Mouse (Mus musculus) adrenal gland, postnatal 36 days (tissue): Measurements from ENCODE around the gene Fancc. TPM values are rescaled to one million over a fixed set of nuclear protein-coding genes. Genes with fewer than 3 reads are reported as not detected.
A peak's percentile ranks its signal among the peaks of the same experiment; 100 is the strongest.

Experiments
- DNase-seq, 2 experiments: peaks; one replicate each; pipeline ENCODE4 v3.0.0; 2021; ENCODE audit warnings: mixed read lengths in 1 of 2
- total RNA-seq, 2 experiments: library from RNA; stranded (reverse); gene quantifications; 2 replicates each; pipeline ENCODE4 v1.2.3; 2021

Fancc gene
- total RNA-seq, 2 experiments from 2014 or later = 9.1 to 10.9 TPM

DNA sequence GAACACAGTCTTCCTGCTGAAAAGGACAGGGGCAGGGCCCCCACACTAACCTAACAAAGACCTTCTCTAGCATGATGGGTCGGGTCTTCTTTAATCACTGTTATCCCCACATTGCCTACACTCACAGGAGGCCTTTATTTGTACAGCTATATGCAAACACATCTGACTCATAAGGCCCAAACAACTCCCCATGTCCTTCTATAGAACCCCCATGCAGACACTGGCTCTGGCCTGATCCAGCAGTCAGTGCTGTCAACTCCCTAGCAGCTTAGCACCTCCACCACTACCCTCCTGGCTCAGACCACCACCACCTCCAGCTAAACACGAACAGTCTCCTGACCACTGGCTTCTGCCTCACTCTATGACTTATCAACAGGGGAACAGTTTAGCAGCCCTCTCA lies 149.4 kb downstream of the Fancc start:
- no peak for DNase-seq

DNA sequence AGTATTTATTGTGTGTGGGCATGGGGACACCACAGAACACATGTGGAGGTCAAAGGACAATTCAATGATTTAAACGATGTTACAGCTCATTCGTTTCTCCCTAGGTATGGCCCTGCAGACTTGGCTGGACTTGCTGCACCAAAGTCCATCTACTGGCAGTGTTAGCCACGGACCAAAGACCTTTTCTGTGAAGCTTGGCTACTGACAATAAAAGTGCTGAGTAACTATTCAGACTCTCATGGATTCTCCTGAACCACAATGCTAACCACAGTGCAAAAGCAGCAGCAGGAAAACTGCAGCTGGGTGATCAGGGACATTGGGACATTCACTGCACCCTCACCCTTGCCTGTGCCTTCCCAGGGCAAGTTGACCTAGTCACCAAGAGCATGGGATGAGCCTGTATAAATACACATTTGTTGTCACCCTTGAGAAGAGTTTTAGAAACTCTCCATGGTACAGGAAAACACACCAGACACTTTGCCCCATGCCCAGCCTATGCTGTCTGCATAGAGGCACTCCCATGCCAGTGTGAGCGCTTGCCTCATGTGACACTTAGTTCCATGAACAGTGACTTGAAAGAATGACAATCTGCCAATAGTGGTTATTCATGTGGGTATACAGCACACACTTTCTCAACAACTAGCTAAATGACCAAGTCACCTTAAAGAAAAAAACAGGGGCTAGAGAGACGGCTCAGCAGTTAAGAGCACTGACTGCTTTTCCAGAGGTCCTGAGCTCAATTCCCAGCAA lies 151.4 kb downstream of the Fancc start:
- no peak for DNase-seq

DNA sequence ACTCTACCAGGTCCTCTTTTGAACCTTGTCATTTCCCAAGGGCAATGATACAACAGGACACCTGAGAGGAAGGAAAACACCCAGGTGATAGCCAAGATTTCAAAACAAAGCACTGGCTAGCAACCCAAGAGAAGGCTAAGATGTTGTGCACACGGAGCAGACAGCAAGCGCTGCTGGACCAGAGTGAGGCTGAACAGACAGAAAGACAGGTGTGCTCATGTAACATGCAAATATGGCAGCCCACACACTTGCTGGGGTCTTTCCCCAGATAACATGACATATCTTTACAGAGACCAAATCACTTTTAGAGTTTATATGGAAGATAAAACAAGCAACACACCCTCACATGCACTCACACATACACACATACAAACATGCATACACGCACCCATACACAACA lies 152.6 kb downstream of the Fancc start:
- no peak for DNase-seq

- DNase-seq = no peak
These were observed 154.3 kb downstream of the Fancc start for GRCm38 (mm10) chr13:63342781-63343180.

DNA sequence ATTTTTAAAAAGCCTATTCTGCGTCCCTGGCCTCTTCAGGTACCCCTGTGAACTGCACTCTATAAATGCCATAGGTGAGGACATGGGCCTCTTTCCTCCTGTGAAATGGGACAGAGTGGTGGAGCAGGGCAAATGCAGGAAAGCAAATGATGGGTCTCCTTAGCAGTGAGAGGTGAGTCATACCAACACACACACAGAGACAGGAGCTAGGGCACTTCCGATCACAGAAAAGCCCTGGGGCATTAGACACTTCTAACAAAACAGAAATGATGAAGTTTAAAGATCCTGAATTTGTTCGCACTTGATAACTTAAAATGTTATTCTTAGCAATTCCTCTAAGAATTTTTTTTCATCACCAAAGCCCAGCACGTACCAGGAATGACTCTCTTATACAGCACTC lies 157.1 kb downstream of the Fancc start:
- no peak for DNase-seq

DNA sequence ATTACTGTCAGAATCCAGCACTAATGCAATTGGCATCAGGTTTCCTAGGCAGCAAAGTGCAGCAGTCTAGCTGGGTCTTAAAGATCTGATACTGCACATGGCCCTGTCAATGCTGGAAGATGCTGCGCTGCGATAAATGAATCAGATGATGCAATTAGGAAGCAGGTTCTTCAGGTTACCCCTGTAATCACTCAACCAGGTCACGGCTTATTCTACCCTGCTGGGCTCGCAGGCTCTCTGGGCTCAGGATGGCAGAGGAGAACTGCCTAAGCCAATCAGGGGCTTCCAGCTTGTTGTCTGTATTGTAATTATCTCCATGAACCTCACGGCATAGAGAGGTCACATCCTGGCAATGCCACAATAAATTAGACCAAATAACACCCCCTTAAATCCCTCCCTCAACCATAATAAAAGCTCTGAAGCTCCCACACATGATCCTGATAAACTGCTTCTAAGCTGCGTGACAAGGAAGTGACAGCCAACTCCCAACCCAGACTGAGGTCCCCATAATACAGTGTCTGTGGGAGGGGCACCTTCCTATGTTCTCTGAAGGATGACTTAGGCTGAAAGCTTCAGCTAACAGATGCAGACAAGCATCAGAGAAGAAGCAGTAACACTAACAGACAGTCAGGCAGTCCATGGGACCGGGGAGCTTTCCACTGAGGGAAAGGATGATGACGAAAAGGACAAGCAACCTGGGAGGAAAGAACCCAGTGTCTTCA lies 159.7 kb downstream of the Fancc start:
- no peak for DNase-seq

GRCm38 (mm10) chr13:63336335-63336734 lies 160.7 kb downstream of the Fancc start:
- no peak for DNase-seq

GRCm38 (mm10) chr13:63335421-63336134 lies 161.5 kb downstream of the Fancc start:
- peak in 1 of 2 experiments; percentile 60 for DNase-seq

DNA sequence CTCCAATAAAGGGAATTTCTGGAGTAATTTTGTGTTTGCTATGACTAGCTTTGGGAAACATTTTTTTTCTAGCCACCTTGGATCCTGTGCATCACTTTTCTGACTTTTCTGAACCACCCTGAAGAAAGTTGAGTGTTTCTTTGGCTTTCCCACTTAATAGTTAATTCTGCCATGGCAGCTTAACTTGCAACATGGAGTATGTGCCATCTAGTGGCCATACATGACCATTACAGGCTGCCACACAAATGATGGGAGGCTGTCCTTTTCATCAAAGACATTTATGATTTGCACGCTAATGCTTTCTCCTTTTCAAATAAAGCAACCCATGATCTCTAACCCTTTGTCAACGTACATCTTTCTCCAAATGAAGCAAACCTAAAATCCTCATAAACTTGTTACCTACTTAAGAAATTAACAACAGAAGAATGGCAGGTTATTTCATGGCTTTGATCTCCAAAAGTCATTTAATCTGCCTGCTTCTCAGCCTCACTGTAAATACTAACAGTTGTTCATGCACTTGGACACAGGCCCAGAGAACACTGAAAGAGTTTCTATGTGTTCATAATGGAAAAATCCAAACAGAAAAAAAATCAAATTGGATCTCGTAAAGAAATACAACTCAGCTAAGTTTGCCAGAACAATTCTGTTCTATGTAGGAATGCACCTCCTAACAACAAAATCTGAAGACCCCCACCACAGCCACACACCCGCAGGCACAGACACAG lies 164.3 kb downstream of the Fancc start:
- peak; percentile 54 to 67 for DNase-seq

DNA sequence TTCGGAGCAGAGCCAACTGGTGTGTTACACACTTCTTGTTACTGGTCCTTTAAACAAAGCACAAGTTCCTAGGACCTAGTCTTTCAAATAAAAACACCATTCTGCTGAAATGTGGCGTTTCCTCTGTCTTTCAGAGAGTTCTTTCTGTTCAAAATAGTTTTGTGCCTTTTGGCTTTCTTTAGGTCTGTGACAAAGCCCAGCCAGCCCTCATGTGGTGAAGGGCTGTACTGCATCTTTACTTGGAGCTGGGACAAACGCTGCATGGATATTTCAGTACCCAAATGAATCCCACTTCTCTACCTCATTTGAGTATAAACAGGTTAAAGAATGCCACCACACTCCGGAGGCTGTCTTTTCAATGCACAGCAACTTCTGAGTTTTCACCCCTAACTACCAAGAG lies 165.7 kb downstream of the Fancc start:
- peak; percentile 77 to 79 for DNase-seq

DNA sequence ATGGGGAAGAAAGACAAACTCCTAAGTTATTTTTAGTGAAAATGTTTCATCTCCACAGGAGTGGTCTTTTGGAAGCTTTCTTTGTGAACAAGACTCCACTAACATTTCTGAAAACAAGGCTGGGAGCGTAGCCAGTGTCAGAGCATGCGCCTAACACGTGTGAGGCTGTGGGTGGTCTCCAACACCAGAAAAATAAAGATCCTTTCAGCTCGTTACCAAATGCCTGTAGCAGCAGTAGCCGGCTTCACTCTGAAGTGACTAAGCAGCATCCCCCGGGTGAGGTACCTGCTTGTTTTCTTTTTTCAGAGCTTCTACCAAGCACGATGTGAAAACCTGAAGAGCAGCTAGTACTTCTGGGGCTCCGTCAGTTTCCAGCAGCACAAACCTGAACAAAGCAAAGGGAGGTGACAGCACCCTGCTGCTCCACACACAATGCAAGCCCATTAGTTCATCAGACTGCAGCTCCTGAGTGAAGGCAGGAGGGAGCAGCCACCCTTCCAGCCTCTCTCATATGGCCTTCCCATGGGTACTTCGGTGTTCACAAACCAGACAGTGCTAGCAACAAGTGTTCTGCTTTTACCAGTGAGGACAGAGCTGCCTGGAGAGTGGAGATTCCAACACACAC lies 166.7 kb downstream of the Fancc start:
- DNase-seq = no peak

- DNase-seq = no peak
These were observed 171.1 kb downstream of the Fancc start for GRCm38 (mm10) chr13:63326015-63326414.

DNA sequence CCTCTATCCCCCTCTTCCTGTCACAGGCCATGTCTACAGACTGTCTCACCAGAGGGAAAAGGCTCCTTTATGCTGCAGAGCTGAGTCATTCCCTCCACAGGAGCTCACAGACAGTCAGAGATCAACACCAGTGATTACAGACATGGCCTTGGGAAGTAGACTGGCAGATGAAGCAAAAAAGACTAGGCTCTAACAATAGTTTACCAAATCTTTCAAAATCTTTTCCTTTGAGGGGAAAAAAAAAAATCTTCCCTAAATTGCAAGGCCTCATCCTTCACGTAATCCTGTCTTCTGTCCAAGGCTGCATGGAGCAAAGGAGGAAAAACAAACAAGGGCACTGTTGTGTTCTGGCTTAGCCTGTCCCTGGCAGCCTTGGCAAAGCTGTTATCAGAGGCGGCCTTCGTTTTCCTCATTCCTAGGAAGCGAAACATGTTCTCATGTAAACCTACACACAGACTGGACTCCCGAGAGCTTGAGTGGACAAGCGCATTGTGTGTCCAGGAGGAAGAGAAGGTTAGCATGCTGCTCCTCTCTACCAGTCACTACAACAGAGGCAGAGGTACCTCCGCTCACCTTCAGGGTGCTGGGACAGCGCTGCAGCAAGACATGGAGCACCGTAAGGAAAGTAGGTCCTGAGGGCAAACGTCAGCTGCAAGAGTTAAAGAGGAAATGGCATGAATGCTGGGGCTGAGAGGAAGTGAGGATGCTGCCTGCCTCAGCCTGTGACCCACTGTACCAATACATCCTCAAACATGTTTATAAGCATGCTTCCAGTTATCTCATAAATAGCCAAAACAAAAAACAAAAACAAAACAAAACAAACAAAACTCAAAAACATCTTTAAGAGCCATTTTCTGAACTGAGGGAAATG lies 171.9 kb downstream of the Fancc start:
- peak; percentile 67 to 74 for DNase-seq

DNA sequence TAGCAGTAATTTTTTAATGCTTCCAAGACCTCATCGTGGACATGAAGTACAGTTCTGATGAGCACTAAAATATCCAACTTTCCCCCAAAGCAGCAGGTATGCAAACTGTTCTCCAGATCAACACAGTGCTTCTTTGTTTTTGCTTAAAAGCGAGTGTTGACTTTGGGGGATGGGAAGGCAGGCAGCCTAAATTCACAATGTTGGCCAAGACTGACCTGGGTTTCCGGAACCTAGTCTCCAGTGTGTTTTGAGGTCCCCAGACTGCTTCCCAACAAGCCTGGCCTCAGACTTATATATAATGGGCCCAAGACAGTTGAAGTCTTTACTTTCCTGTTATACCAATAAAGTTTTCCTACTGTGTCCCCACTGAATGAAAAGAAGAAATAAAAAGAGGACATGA lies 172.8 kb downstream of the Fancc start:
- no peak for DNase-seq

- peak in 1 of 2 experiments; percentile 60 for DNase-seq
These were observed 173.6 kb downstream of the Fancc start for GRCm38 (mm10) chr13:63323286-63324075.

DNA sequence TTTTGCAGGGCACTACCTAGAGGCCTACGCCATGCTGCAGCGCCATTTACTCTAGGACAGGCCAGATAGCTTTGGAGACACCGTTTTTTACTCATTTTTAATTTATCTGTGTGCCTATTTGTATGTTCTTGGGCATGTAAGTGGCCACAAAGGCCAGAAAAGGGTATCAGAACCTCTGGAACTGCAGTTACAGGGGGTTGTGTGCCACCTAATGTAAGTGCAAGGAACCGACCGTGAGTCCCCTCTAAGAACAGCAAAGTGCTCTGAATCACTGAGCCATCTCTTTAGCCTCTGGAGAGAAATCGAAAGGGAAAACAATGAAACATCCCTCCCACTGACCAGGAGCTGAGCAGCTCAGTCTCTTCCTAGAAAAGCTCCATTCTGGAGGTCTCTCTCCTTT lies 174.3 kb downstream of the Fancc start:
- DNase-seq = no peak

- DNase-seq = no peak
These were observed 175.4 kb downstream of the Fancc start for GRCm38 (mm10) chr13:63321689-63322088.

DNA sequence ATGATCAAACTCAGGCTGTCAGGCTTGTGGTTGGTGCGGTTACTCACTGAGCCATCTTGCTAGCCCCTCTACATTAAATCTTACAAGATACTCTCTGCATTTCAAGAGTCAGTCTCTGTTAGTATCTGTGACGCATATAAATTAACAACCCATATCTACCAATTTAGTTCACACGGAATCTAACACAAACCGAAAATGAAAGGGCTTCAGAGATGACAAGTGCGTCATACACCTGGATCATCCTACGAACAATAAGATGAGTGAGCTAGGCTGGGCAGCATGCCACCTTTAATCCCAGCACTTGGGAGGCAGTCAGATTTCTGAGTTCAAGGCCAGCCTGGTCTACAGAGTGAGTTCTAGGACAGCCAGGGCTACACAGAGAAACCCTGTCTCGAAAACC lies 177.3 kb downstream of the Fancc start:
- DNase-seq = no peak

- peak; percentile 67 to 71 for DNase-seq
These were observed 179.4 kb downstream of the Fancc start for GRCm38 (mm10) chr13:63317681-63318104.

GRCm38 (mm10) chr13:63316407-63316806 lies 180.7 kb downstream of the Fancc start:
- no peak for DNase-seq
